In the genomic region with DNA sequence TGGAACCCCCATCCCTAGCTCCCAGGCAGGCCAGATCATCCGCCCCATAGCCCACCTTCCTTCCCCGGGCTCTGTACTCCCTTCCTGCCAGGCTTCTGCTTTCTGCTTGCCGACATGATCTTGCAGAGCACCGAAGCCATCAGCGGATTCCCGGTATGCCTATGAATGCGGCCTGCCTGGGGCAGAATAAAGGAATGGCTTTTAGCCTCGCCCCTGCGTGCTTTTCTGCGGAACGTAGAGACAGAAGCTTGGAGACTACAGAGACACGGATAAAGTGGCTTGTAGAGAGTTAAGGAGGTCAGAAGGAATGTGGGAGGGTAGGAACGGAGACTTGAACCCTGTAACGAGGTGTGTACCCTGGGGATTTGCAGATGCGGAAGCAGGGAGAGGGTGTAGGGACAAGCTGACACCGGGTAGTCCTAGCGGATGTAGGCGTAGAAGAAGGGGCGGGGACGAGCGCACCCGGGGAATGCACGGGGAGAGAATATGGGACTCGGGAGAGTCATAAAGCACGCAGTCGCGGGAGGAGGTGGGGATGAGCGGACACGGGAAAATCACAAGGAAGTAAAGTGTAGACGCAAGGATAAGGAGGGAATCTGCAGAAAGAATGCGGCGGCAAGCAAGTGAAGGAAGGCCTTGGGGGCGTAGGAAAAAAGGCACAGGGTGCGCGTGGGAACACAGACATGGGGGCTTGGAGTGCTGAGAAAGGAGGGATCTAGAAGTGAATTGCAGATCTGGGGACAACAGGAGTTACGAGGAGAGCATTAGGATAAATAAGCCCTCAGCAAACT, we compare ENCODE assay signal across 8 mouse cellular contexts. TPM values are rescaled to one million over a fixed set of nuclear protein-coding genes. Genes with fewer than 3 reads are reported as not detected.
A peak's percentile ranks its signal among the peaks of the same experiment; 100 is the strongest.
DNase-seq lines count a peak whose midpoint lies in the region; ATAC-seq lines count a peak whose summit lies in the region.

No protein-coding gene starts in this region.

- under 1% methylated on average over 36 of the region's 36 CpGs for WGBS in hindbrain, embryonic 14.5 days

- peak; percentile 79 for ATAC-seq in hindbrain, embryonic 14.5 days (ENCODE audit: low FRiP score)

- H3K27ac ChIP-seq in hindbrain, embryonic 14.5 days = peak overlapping the region; percentile 91

- peak overlapping the region; percentile 58 for H3K9ac ChIP-seq in hindbrain, embryonic 14.5 days

- peak overlapping the region; percentile 84 for H3K4me2 ChIP-seq in hindbrain, embryonic 14.5 days (replicated peaks)

- H3K36me3 ChIP-seq in hindbrain, embryonic 14.5 days (replicated peaks; ENCODE audit: control insufficient read depth, insufficient read depth) = no peaks in the 10 kb centered on the region

- H3K9me3 ChIP-seq in hindbrain, embryonic 14.5 days (ENCODE audit: control insufficient read depth, low read length) = no peaks in the 10 kb centered on the region

- peak; percentile 66 for DNase-seq in T-cell, adult 2 months (ENCODE audit: low spot score)
- peak; percentile 33 to 42 for DNase-seq in cerebellum, postnatal 4 days (ENCODE audit: low spot score in 2 of 2)
- peak; percentile 70 to 74 for DNase-seq in frontal cortex, postnatal 36 days (ENCODE audit: low spot score in 2 of 2)
- DNase-seq in hindbrain, embryonic 14.5 days (ENCODE audit: low spot score) = peak; percentile 60
- peak; percentile 48 to 52 for DNase-seq in layer of hippocampus, postnatal 25 days (ENCODE audit: extremely low spot score in 1 of 2, low spot score in 1 of 2)
- peak; percentile 93 for DNase-seq in lung, postnatal 36 days
- peak; percentile 71 for DNase-seq in retina, postnatal 1 day
- DNase-seq in thymus, postnatal 4 days = peak; percentile 83

- H3K4me1 ChIP-seq in hindbrain, embryonic 14.5 days (replicated peaks; ENCODE audit: control insufficient read depth, insufficient read depth, low read length) = peaks cover 19% of the 10 kb centered on the region

- no peaks in the 10 kb centered on the region for H3K27me3 ChIP-seq in hindbrain, embryonic 14.5 days (ENCODE audit: control insufficient read depth, insufficient read depth, low read length)

- H3K4me3 ChIP-seq in hindbrain, embryonic 14.5 days (replicated peaks; ENCODE audit: low read length) = peak overlapping the region; percentile 50

RNA-seq across cellular contexts. Expression of a gene that starts 0.6 kb away (rescaled TPM):
- polyA plus RNA-seq in hindbrain, embryonic 14.5 days (2014; fragmentation: Nextera tagmentation; extraction: Ambion mirVana) = 122 and 144 TPM in 2 replicates
- 10 to 100 TPM; 58.8 to 77.2 TPM for total RNA-seq in layer of hippocampus, postnatal 25 days (2021)

RNA-seq across cellular contexts. Expression of a gene that starts 0.6 kb away (rescaled TPM):
- 0.62 TPM in 1 of 2 replicates, not detected in the other for polyA plus RNA-seq in hindbrain, embryonic 14.5 days (2014; fragmentation: Nextera tagmentation; extraction: Ambion mirVana)
- total RNA-seq in layer of hippocampus, postnatal 25 days (2021) = 1 to 10 TPM in 1 of 2 experiments, not detected in 1; 1.6 TPM

RNA-seq across cellular contexts. Expression of a gene that starts 2.7 kb away (rescaled TPM):
- polyA plus RNA-seq in hindbrain, embryonic 14.5 days (2014; fragmentation: Nextera tagmentation; extraction: Ambion mirVana) = not detected in 2 replicates
- not detected for total RNA-seq in layer of hippocampus, postnatal 25 days (2021)

RNA-seq across cellular contexts. Expression of a gene that starts 6.4 kb away (rescaled TPM):
- polyA plus RNA-seq in hindbrain, embryonic 14.5 days (2014; fragmentation: Nextera tagmentation; extraction: Ambion mirVana) = not detected in 2 replicates
- not detected for total RNA-seq in layer of hippocampus, postnatal 25 days (2021)

RNA-seq across cellular contexts. Expression of a gene that starts 15.9 kb away (rescaled TPM):
- not detected in 2 replicates for polyA plus RNA-seq in hindbrain, embryonic 14.5 days (2014; fragmentation: Nextera tagmentation; extraction: Ambion mirVana)
- not detected for total RNA-seq in layer of hippocampus, postnatal 25 days (2021)

Comparison
In these comparisons a context has a peak if more than half of its experiments do, and no peak if none do; other contexts are left out.
1. Peak in every context shown above with its lines: DNase-seq, ATAC-seq, H3K4me3 ChIP-seq and H3K27ac ChIP-seq.
2. DNase-seq: peak in every context shown above with its lines; median percentile 93 in lung, postnatal 36 days; 83 in thymus, postnatal 4 days; 72 in frontal cortex, postnatal 36 days; 71 in retina, postnatal 1 day; 66 in T-cell, adult 2 months; 60 in hindbrain, embryonic 14.5 days; 50 in layer of hippocampus, postnatal 25 days; 38 in cerebellum, postnatal 4 days.